Mouse (Mus musculus) liver, embryonic 11.5 days (tissue): ENCODE measurements around the gene Setd6. TPM values are rescaled to one million over a fixed set of nuclear protein-coding genes. Genes with fewer than 3 reads are reported as not detected.

Experiments used
- ATAC-seq: fragments of 200-750 bp; cut with Nextera tagmentation; replicated peaks from 2 replicates; pipeline ENCODE4 v1.8.0; 2017; ENCODE audit warnings: moderate number of reproducible peaks, mild to moderate bottlenecking, moderate TSS enrichment, moderate library complexity; ENCODE audit not compliant: low FRiP score
- DNase-seq: peaks from one replicate; pipeline ENCODE4 v3.0.0-alpha.2; 2017; ENCODE audit warnings: low spot score
- H3K27ac ChIP-seq: fragments of 300-500 bp; sonication (generic); 2 replicates; pipeline ENCODE4 v1.5.1; 2014; ENCODE audit warnings: mild to moderate bottlenecking, low read depth, low read length, control low read depth
- H3K27me3 ChIP-seq: fragments of 300-500 bp; sonication (generic); replicated peaks from 2 replicates; pipeline ENCODE4 v1.6.1; 2014; ENCODE audit warnings: low read length, mixed read lengths; ENCODE audit not compliant: control insufficient read depth, insufficient read depth
- H3K36me3 ChIP-seq: fragments of 300-500 bp; sonication (generic); 2 replicates; pipeline ENCODE4 v1.6.1; 2014; ENCODE audit warnings: mild to moderate bottlenecking, low read length, moderate library complexity, mixed read lengths; ENCODE audit not compliant: control insufficient read depth, insufficient read depth
- H3K4me1 ChIP-seq: fragments of 300-500 bp; sonication (generic); replicated peaks from 2 replicates; pipeline ENCODE4 v1.6.1; 2014; ENCODE audit warnings: low read length, mixed read lengths; ENCODE audit not compliant: control insufficient read depth, insufficient read depth
- H3K4me2 ChIP-seq: fragments of 300-500 bp; sonication (generic); 2 replicates; pipeline ENCODE4 v1.6.1; 2014; ENCODE audit warnings: mild to moderate bottlenecking, control low read depth, moderate library complexity
- H3K4me3 ChIP-seq: fragments of 300-500 bp; sonication (generic); 2 replicates; pipeline ENCODE4 v1.5.1; 2014; ENCODE audit warnings: low read depth, low read length, control low read depth
- H3K9ac ChIP-seq: fragments of 300-500 bp; sonication (generic); 2 replicates; pipeline ENCODE4 v1.6.1; 2014; ENCODE audit warnings: low read depth, low read length, control low read depth
- H3K9me3 ChIP-seq: fragments of 300-500 bp; sonication (generic); 2 replicates; pipeline ENCODE4 v1.6.1; 2016; ENCODE audit warnings: low read length, inconsistent platforms, mixed read lengths; ENCODE audit not compliant: control insufficient read depth
- WGBS: fragments of 180-500 bp; shearing (Covaris S2); extraction: QIAGEN DNeasy Blood & Tissue Kit; methylation state at CpG from one replicate; pipeline ENCODE4 v1.1.7; 2014; 5-methylcytosine and 5-hydroxymethylcytosine counted together
- polyA plus RNA-seq: library from polyadenylated mRNA; unstranded; fragments of >200 nt; fragmentation: Nextera tagmentation; extraction: Ambion mirVana; gene quantifications from 2 replicates; pipeline ENCODE4 v1.2.1, GENCODE M21; 2014

The Setd6 gene
- polyA plus RNA-seq, 1 experiment from 2014 or later: 34.1 TPM

DNA sequence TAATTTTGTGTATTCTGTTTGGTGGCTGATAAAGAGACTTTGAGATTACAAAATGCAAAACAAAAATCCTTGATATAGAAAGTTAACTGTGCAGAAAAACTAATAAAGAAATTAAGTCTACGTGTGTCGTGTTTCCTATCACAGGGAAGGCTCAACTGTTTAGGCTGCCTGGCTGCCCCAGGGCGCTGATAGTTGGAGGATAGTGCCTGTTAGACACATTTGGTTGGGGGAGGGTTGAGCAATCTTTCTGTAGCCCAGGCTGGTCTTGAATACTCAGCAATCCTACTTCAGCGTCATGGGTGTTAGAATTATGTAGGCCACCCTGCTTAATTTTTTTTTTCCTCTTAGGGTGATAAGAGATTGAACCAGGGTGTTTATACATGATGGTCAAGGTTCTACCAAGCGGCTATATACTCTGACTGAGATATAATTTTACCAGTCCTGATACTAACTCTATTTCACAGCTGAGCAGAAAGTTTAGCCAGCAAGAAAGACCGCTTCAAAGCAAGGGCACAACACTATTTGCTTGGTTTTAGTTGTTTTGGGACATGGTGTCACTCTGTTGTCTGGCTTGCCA is 756 bp upstream of the Setd6 start:
- no peak for ATAC-seq
- DNase-seq: no peak
- Histone ChIP-seq H3K4me1 (peaks cover 28% of the 10 kb centered on the region), H3K4me3 (peak overlapping the region; percentile 84), H3K4me2 (peak overlapping the region; percentile 92), H3K27ac (peak overlapping the region; percentile 62; the same call in 1 of the 2 replicates), H3K9me3 (no peaks in the 10 kb centered on the region), H3K9ac (peak overlapping the region; percentile 81), H3K27me3 (no peaks in the 10 kb centered on the region), H3K36me3 (peaks cover 16% of the 10 kb centered on the region)
- WGBS: 63% methylated on average over 6 of the region's 6 CpGs

DNA sequence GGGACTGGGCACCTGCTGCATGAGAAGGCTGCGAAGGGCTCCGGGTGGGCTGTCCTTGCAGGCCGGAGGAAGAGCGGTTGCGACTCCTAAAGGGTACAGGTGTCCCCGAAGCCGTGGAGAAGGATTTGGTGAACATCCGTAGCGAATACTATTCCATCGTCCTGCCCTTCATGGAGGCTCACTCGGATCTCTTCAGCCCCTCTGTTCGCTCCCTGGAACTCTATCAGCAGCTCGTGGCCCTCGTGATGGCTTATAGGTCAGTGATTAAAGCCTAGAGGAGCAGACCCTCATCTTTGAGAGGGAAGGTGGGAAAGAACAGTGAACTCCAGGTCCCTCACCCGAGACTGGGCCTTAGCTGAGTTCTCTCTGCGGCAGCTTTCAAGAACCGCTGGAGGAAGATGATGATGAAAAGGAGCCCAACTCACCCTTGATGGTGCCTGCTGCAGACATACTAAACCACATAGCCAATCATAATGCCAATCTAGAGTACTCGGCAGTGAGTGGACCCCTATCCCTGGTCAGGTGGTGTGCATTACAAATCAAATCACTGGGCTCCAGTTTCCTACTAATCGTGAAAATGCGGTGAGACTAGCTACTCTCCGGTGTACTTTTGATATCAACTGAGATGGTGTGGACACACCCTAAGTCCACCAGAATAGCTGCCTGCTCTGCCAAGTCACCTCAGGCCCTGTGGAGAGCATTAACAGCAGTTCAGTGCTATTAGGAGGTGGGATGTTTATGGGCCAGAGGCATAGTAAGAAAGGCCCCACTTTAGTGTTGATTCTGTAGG is 1.1 kb downstream of the Setd6 start:
- H3K27ac ChIP-seq: peak overlapping the region; percentile 62
- 12% methylated on average over 21 of the region's 21 CpGs for WGBS
- H3K27me3 ChIP-seq: no peaks in the 10 kb centered on the region
- ATAC-seq: no peak
- H3K9ac ChIP-seq: peak overlapping the region; percentile 81
- peaks cover 18% of the 10 kb centered on the region for H3K36me3 ChIP-seq
- H3K4me3 ChIP-seq: peak overlapping the region; percentile 84
- DNase-seq: no peak
- H3K4me2 ChIP-seq: peak overlapping the region; percentile 92
- no peaks in the 10 kb centered on the region for H3K9me3 ChIP-seq
- H3K4me1 ChIP-seq: peaks cover 28% of the 10 kb centered on the region

DNA sequence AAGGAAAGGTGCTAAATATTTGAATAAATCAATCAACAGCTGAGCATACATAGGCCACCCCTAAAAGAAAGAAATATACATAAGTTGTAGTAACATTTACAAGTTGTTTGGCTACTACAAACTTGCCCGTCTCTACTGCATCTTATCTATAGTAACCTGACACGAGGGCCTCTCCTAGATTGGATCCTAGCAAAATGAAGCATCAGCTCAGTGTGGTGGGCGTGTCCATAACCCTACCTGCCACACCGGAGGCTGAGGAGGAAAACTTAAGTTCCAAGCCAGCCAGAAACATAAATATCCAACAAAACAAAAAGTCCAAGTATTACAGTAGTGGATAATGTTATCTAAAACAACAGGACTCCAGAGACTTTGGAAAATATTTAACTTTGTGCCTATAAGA is 11.9 kb downstream of the Setd6 start:
- ATAC-seq: no peak
- Histone ChIP-seq H3K4me2 (no peak overlapping the region), H3K27me3 (no peaks in the 10 kb centered on the region), H3K27ac (no peak overlapping the region), H3K4me3 (no peak overlapping the region), H3K36me3 (peaks cover 42% of the 10 kb centered on the region), H3K9ac (no peak overlapping the region), H3K9me3 (no peaks in the 10 kb centered on the region), H3K4me1 (no peaks in the 10 kb centered on the region)
- DNase-seq: no peak
- WGBS: 59% methylated on average over 4 of the region's 4 CpGs

DNA sequence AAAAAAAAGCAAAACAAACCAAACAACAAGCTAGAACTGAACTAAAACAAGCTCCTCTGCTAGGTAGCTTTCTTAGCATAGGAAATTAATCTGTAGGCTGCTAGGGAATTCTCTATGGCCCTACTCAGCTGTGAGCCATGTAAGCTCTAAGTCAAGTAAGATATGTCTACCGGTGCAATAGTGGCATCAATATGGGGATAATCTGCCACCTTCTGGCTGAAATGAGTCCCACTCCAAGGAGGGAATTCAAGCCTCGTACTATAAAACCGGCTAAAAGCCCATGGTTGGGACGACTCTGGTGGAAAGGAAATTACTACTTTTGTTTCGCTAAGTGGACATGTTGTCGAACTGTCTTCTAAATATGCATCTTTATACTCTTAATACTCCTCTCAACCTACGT is 22.9 kb downstream of the Setd6 start:
- Histone ChIP-seq H3K4me1 (no peaks in the 10 kb centered on the region), H3K4me2 (no peak overlapping the region), H3K27me3 (no peaks in the 10 kb centered on the region), H3K27ac (no peak overlapping the region), H3K9ac (no peak overlapping the region), H3K9me3 (no peaks in the 10 kb centered on the region), H3K4me3 (no peak overlapping the region), H3K36me3 (peaks cover 65% of the 10 kb centered on the region)
- 91% methylated on average over 7 of the region's 7 CpGs for WGBS
- DNase-seq: no peak
- ATAC-seq: no peak

DNA sequence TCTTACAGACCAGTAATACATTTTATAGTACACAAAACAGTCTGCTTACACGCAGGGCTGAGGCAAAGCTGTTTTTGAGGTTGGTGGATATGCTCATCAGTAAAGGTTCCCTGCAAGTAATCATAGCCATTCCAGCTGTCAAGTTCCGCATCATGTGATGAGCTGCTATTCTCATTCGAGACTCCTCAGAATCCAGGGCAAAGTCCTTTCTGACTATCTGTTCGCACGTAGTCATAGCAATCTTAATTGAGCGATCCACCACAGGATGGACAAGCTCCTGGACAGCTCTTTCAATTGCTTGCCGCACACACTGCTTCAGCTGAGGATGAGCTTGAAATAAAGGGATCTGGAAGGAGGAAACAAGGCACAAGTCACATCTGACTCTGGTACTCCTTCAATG is 26.1 kb downstream of the Setd6 start:
- WGBS: 93% methylated on average over 7 of the region's 7 CpGs
- Histone ChIP-seq H3K4me3 (no peak overlapping the region), H3K4me2 (no peak overlapping the region), H3K4me1 (no peaks in the 10 kb centered on the region), H3K36me3 (peaks cover 63% of the 10 kb centered on the region), H3K9ac (no peak overlapping the region), H3K9me3 (no peaks in the 10 kb centered on the region), H3K27me3 (no peaks in the 10 kb centered on the region), H3K27ac (no peak overlapping the region)
- DNase-seq (no peak), ATAC-seq (no peak)

DNA sequence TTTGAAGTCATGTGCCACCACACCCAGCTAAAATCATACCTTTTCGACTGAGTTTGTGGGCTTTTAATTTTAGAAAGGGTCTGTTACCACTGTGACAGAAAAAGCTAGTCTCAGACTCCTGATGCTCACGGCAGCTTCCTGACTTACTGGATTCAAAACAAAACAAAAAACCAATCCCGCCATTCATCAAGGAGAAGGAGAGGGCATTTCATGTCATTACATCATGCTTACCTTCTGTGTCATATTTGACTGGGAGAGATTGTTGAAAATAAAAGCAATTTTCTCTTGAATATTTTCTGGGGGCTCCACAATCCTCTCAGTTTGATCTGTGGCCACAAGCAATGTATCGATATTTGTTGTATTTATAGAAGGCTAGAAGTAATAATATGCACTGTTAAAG is 32.3 kb downstream of the Setd6 start:
- Histone ChIP-seq H3K4me1 (no peaks in the 10 kb centered on the region), H3K4me2 (no peak overlapping the region), H3K4me3 (no peak overlapping the region), H3K9ac (no peak overlapping the region), H3K27ac (no peak overlapping the region), H3K9me3 (no peaks in the 10 kb centered on the region), H3K36me3 (peaks cover 51% of the 10 kb centered on the region), H3K27me3 (no peaks in the 10 kb centered on the region)
- WGBS: 89% methylated on average over 4 of the region's 4 CpGs
- no peak for DNase-seq
- no peak for ATAC-seq

DNA sequence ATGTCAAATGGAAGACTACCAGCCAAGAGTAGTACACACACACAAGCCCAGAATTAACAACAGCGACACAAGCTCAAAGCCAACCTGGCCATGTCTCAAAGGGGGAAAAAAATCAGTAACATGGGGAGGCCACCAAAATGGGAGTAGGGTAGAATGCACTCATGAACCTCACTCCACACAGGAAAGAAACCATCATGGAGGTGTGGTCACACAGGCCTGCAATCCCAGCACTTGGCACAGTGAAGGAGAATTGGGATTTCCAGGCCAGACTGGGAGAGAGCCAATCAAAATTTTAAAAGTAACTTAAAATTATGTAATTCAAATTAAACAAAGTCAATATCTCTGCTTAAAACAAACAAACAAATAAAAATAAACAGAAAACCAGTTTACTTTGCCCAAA is 36.2 kb downstream of the Setd6 start:
- Histone ChIP-seq H3K4me1 (no peaks in the 10 kb centered on the region), H3K27ac (no peak overlapping the region), H3K9me3 (no peaks in the 10 kb centered on the region), H3K4me3 (no peak overlapping the region), H3K4me2 (no peak overlapping the region), H3K27me3 (no peaks in the 10 kb centered on the region), H3K36me3 (peaks cover 40% of the 10 kb centered on the region), H3K9ac (no peak overlapping the region)
- 94% methylated on average over 1 of the region's 1 CpGs for WGBS
- DNase-seq: no peak
- ATAC-seq: no peak

DNA sequence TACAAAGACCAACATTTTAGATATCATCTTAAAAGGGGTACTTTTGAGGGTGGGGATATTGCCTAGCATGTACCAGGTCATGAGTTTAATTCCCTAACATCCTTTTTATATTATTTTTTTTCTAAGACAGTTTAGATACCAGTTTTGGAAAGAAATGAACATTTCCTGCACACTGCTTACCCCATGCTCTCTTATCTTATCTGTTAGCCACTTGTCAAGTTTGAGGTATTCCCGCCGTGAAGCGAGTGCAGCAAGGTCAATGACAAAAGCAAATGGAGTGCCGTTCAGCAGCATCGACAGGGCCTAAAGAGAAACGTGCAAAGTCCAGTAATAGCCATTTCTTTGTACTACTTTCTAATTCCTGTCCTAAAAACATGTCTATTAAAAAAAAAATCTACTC is 44.6 kb downstream of the Setd6 start:
- DNase-seq (no peak), ATAC-seq (no peak)
- Histone ChIP-seq H3K4me2 (no peak overlapping the region), H3K4me1 (0 out of 2 replicates have a peak, but pooled peaks cover 4% of the 10 kb centered on the region), H3K9me3 (no peaks in the 10 kb centered on the region), H3K9ac (no peak overlapping the region), H3K4me3 (no peak overlapping the region), H3K36me3 (peaks cover 43% of the 10 kb centered on the region), H3K27me3 (no peaks in the 10 kb centered on the region), H3K27ac (no peak overlapping the region)
- 47% methylated on average over 6 of the region's 6 CpGs for WGBS

DNA sequence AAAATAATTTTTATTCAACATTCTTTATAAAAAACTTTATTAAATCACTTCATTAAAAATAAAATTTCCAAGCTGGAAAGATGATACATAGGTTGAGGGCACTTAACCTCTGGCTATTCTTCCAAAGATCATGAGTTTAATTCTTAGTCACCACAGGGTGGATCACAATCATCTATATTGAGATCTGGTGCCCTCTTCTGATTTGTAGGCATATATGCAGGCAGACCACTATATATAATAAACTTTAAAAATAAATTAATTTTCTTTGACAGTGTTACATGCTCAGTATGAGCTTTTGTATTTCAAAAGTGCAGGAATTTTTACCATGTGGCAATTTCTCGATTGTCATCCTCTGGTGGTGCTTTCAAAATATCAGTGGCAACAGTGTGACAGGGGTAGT is 48.5 kb downstream of the Setd6 start:
- WGBS: 92% methylated on average over 1 of the region's 1 CpGs
- no peaks in the 10 kb centered on the region for H3K9me3 ChIP-seq
- H3K27me3 ChIP-seq: no peaks in the 10 kb centered on the region
- ATAC-seq (no peak), DNase-seq (no peak)
- no peak overlapping the region for H3K4me2 ChIP-seq
- 0 out of 2 replicates have a peak, but pooled peaks cover 4% of the 10 kb centered on the region for H3K4me1 ChIP-seq
- no peak overlapping the region for H3K4me3 ChIP-seq
- H3K27ac ChIP-seq: no peak overlapping the region
- H3K36me3 ChIP-seq: peaks cover 44% of the 10 kb centered on the region
- H3K9ac ChIP-seq: no peak overlapping the region
